Mouse (Mus musculus): ENCODE results near the gene Lrig1.

DNA sequence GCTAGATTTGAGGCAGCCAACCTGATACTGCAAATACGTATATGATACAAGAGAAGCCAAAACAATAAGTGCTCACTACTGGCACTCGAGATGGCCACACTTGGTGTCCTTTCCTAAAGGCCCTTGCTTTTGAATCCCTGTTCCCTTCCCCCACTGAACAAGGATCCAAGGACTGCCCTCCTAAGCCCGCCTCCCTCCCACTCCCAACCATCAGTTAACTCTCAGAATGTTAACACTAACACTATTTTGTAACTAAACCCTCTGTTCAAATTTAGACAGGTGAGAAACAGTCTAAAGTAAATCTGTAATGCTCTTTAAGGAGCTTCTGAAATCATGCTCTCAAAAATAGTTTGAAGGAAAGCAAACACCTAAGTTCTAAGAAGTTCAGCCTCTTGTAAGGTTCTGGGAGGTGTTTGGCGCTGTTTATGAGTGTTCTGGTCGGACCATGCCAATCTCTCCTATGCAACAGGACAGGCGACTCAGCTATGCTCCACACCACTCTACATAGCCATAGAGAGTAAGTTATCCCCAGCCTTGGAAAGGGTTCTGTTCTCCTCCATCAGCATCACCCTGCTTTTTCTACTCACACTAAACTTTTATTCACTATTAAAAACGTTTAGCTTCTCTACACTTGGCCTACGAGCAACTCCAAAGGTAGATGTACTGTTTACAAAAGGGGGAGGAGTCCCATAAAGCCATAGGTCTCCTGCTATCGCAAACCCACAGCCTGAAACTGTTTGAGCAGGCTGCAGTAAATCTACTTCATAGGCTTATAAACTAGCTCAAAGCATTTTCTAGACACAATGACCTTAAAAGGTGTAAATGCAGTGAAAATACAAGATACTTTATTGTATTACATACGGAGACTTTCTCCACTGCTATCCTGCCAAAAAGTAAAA lies 3.5 kb downstream of the Lrig1 start:
- no peak for TF ChIP-seq CTCF (conservative IDR thresholded peaks at IDR 0.05; ENCODE audit: insufficient read depth, insufficient read length, low read depth, low read length)
- no peak for TF ChIP-seq POLR2A (IDR thresholded peaks at IDR 0.05; ENCODE audit: low read depth, low read length)

Measured in kidney, adult 2 months (tissue).